Mouse (Mus musculus): Measurements from ENCODE around the gene Thap11.

DNA sequence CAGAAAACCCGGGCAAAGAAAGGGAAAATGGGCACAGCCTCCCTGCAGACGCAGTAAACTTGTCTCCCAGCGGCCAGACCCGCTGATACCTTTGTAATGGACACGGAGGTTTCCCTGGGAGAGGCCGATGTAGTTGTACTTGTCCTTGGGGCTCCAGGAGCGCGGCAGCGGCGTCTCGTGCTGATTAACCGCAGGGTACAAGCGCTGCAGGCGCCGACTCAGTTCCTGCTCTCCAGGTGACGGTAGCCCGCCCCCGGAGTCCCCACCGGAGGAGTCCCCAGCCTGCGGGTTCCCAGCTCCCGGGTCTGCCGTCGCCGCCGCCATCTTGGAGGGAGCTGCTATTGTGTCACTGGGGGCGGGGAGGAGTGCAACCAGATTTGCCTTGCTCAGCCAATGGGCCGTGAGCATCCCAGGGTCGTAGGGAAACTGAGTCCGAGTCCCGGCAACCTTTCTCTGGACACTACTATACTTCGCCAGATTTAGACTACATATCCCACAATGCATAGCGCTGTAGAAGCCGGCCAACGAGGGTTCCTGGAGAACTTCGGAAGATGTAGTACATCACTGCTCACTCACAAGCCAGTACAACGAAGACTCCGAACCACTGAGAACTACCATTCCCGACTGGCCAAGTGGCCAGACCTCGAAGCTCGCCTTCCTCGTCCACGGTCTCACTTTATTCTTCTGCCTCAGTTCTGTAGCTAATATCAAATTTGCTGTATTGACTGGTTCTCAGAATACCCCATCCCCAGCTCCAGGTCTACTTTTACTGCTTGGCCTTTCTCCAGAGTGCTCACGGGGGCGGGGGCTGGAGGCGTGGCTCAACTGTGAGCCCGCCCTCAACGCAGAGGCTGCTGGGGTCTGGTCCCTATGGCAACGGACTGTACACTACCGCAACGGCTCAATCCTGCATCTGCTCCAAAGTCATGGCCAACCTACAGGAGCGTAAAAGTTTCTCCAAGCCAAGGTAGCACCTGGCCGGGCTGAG, 27.8 kb upstream of the Thap11 start, which contains the start of the genes Ranbp10 and Tsnaxip1:
- TF ChIP-seq POLR2A (IDR thresholded peaks at IDR 0.05; ENCODE audit: insufficient read depth, low read length) (peak; percentile 45), CTCF (IDR thresholded peaks at IDR 0.05; ENCODE audit: low read depth, low read length) (no peak)
